Mouse (Mus musculus) T-helper 1 cell (primary cell): ENCODE results near the gene Slc35e3.

ENCODE experiments used
- in situ Hi-C: fragments of 300-600 bp; cut with MboI, MseI; formaldehyde crosslinking; loops from one replicate; pipeline ENCODE4 v1.15.1; 2025; ENCODE audit warnings: high pct_unique_total_duplicates

The Slc35e3 gene

GRCm38 (mm10) chr10:117700450-117700849 is 45.7 kb downstream of the Slc35e3 start:
- in situ Hi-C loops, result loop anchor here (5.0 kb wide), 1 partner anchor 57 kb away; no protein-coding TSS in a partner anchor

GRCm38 (mm10) chr10:117699914-117700313 is 46.3 kb downstream of the Slc35e3 start:
- in situ Hi-C loops, result loop anchor here (5.0 kb wide), 1 partner anchor 57 kb away; no protein-coding TSS in a partner anchor

- in situ Hi-C loops, result no loop called here
Measured at GRCm38 (mm10) chr10:117698313-117699138, 47.6 kb downstream of the Slc35e3 start.

- in situ Hi-C loops, result no loop called here
Measured at GRCm38 (mm10) chr10:117697561-117698115, 48.5 kb downstream of the Slc35e3 start.

- in situ Hi-C loops, result no loop called here
Measured at GRCm38 (mm10) chr10:117696827-117697560, 49.2 kb downstream of the Slc35e3 start.

GRCm38 (mm10) chr10:117696021-117696826 is 49.9 kb downstream of the Slc35e3 start:
- in situ Hi-C loops, result no loop called here

GRCm38 (mm10) chr10:117695605-117696004 is 50.6 kb downstream of the Slc35e3 start:
- in situ Hi-C loops, result no loop called here

GRCm38 (mm10) chr10:117695027-117695426 is 51.1 kb downstream of the Slc35e3 start:
- in situ Hi-C loops, result no loop called here

GRCm38 (mm10) chr10:117694255-117694953 is 51.8 kb downstream of the Slc35e3 start:
- in situ Hi-C loops, result no loop called here

GRCm38 (mm10) chr10:117692953-117693352 is 53.2 kb downstream of the Slc35e3 start:
- in situ Hi-C loops, result no loop called here

GRCm38 (mm10) chr10:117692173-117692572 is 54.0 kb downstream of the Slc35e3 start:
- in situ Hi-C loops, result no loop called here

- in situ Hi-C loops, result no loop called here
Measured at GRCm38 (mm10) chr10:117691389-117691968, 54.7 kb downstream of the Slc35e3 start.

- in situ Hi-C loops, result no loop called here
Measured at GRCm38 (mm10) chr10:117690770-117691296, 55.3 kb downstream of the Slc35e3 start.

GRCm38 (mm10) chr10:117690101-117690352 is 56.1 kb downstream of the Slc35e3 start:
- in situ Hi-C loops, result no loop called here

GRCm38 (mm10) chr10:117689297-117690100 is 56.7 kb downstream of the Slc35e3 start:
- in situ Hi-C loops, result no loop called here

- in situ Hi-C loops, result no loop called here
Measured at GRCm38 (mm10) chr10:117688204-117689151, 57.7 kb downstream of the Slc35e3 start.

GRCm38 (mm10) chr10:117687577-117687976 is 58.6 kb downstream of the Slc35e3 start:
- in situ Hi-C loops, result no loop called here

GRCm38 (mm10) chr10:117687018-117687417 is 59.1 kb downstream of the Slc35e3 start:
- in situ Hi-C loops, result no loop called here
